ENCODE assay signal across 7 mouse cellular contexts in genomic region chr11:115722638-115723037, GRCm38 (mm10). TPM values are rescaled to one million over a fixed set of nuclear protein-coding genes. Genes with fewer than 3 reads are reported as not detected.
DNase-seq lines count a peak whose midpoint lies in the region; ATAC-seq and TF ChIP-seq lines count a peak whose summit lies in the region.

No protein-coding gene starts in this region.

- no peak overlapping the region for H3K4me3 ChIP-seq in cortical plate, adult 2 months (ENCODE audit: insufficient read depth, low read length)
- no peak overlapping the region for H3K4me3 ChIP-seq in midbrain, embryonic 14.5 days (replicated peaks; ENCODE audit: low read depth, low read length)
- H3K4me3 ChIP-seq in spleen, adult 2 months (ENCODE audit: extremely low read depth, insufficient read depth, insufficient read length): no peak overlapping the region

- H3K27ac ChIP-seq in cortical plate, adult 2 months (ENCODE audit: insufficient read depth, low read length): no peak overlapping the region
- no peak overlapping the region for H3K27ac ChIP-seq in midbrain, embryonic 14.5 days (replicated peaks; ENCODE audit: low read depth, low read length)
- no peak overlapping the region for H3K27ac ChIP-seq in spleen, adult 2 months (ENCODE audit: insufficient read depth, low read length)

- DNase-seq in adrenal gland, adult 2 months: peak; percentile 90
- DNase-seq in gastrocnemius, postnatal 14 days: peak; percentile 81
- DNase-seq in left cerebral cortex, postnatal 4 days: peak; percentile 76
- DNase-seq in midbrain, embryonic 14.5 days: peak; percentile 86
- peak in 1 of 2 experiments; percentile 78 for DNase-seq in spleen, adult 2 months (ENCODE audit: low read depth in 1 of 2, low spot score in 2 of 2)

- ATAC-seq in inflammation-experienced regulatory T-cells, adult 6 months: peak; percentile 54
- ATAC-seq in midbrain, embryonic 14.5 days (ENCODE audit: low FRiP score, low TSS enrichment): no peak

- H3K4me1 ChIP-seq in cortical plate, adult 2 months (ENCODE audit: control insufficient read depth, insufficient read depth, low read length): no peaks in the 10 kb centered on the region
- H3K4me1 ChIP-seq in midbrain, embryonic 14.5 days (ENCODE audit: control insufficient read depth, insufficient read depth, low read length): no peaks in the 10 kb centered on the region
- no peaks in the 10 kb centered on the region for H3K4me1 ChIP-seq in spleen, adult 2 months (ENCODE audit: control insufficient read depth, insufficient read depth, insufficient read length)

- no peak overlapping the region for H3K9ac ChIP-seq in midbrain, embryonic 14.5 days (replicated peaks; ENCODE audit: low read length)

- no peaks in the 10 kb centered on the region for H3K27me3 ChIP-seq in midbrain, embryonic 14.5 days (ENCODE audit: control insufficient read depth, insufficient read depth, low read length)
- H3K27me3 ChIP-seq in spleen, adult 2 months (ENCODE audit: control insufficient read depth, insufficient read depth, low read length): no peaks in the 10 kb centered on the region

- intact Hi-C loops in gastrocnemius, postnatal 14 days (cut with DNase I; ENCODE audit: low total_unique reads): loop anchor here (2.0 kb wide), 1 partner anchor 92 kb away; the partner anchor contains the start of gene Tsen54
- intact Hi-C loops in left cerebral cortex, postnatal 4 days (cut with DNase I): loop anchor here (2.0 kb wide), 1 partner anchor 92 kb away; the partner anchor contains the start of gene Tsen54

- peak; percentile 99 for TF ChIP-seq CTCF in cortical plate, adult 2 months (IDR thresholded peaks at IDR 0.05; ENCODE audit: extremely low read depth, insufficient read depth, low read length)
- peak; percentile 97 for TF ChIP-seq CTCF in spleen, adult 2 months (IDR thresholded peaks at IDR 0.05; ENCODE audit: extremely low read depth, insufficient read depth, insufficient read length, insufficient replicate concordance)

- no peaks in the 10 kb centered on the region for H3K9me3 ChIP-seq in midbrain, embryonic 14.5 days (ENCODE audit: control insufficient read depth, low read length)

- WGBS in midbrain, embryonic 14.5 days: 20% methylated on average over 14 of the region's 14 CpGs
- 20% methylated on average over 14 of the region's 14 CpGs for WGBS in spleen, adult 2 months

- H3K4me2 ChIP-seq in midbrain, embryonic 14.5 days (ENCODE audit: low read length): no peak overlapping the region

- H3K36me3 ChIP-seq in midbrain, embryonic 14.5 days (ENCODE audit: control insufficient read depth, insufficient read depth, low read length): no peaks in the 10 kb centered on the region
- no peaks in the 10 kb centered on the region for H3K36me3 ChIP-seq in spleen, adult 2 months (ENCODE audit: control insufficient read depth, insufficient read depth, low read length)

- TF ChIP-seq POLR2A in cortical plate, adult 2 months (IDR thresholded peaks at IDR 0.05; ENCODE audit: extremely low read depth, insufficient read depth, low read length): no peak
- no peak for TF ChIP-seq POLR2A in spleen, adult 2 months (IDR thresholded peaks at IDR 0.05; ENCODE audit: low read depth, low read length)

RNA-seq across cellular contexts. Expression of gene Grb2, which starts 14.2 kb away (rescaled TPM):
- total RNA-seq in adrenal gland, adult 2 months (2021): 100 to 1,000 TPM; 136 to 162 TPM
- polyA plus RNA-seq in adrenal gland, adult 2 months (2012; rRNA removed): 41.2 and 50.8 TPM in 2 replicates
- polyA plus RNA-seq in cortical plate, adult 2 months (2012; rRNA removed): 106 and 110 TPM in 2 replicates
- total RNA-seq in gastrocnemius, postnatal 14 days (2021): 10 to 100 TPM; 76.5 to 93.9 TPM
- 10 to 100 TPM; 31.7 to 35.5 (median 33.8) TPM for polyA plus RNA-seq in inflammation-experienced regulatory T-cells, adult 6 months (2017; shearing (Covaris generic))
- 100 to 1,000 TPM; 218 to 220 TPM for total RNA-seq in left cerebral cortex, postnatal 4 days (2021)
- polyA plus RNA-seq in midbrain, embryonic 14.5 days (2014; fragmentation: Nextera tagmentation; extraction: Ambion mirVana): 113 and 135 TPM in 2 replicates
- polyA plus RNA-seq in spleen, adult 2 months (2012; rRNA removed): 74.4 and 74.7 TPM in 2 replicates

RNA-seq across cellular contexts. Expression of gene Tmem94, which starts 42.6 kb away (rescaled TPM):
- 10 to 100 TPM; 70.6 to 85.9 TPM for total RNA-seq in adrenal gland, adult 2 months (2021)
- 158 and 165 TPM in 2 replicates for polyA plus RNA-seq in adrenal gland, adult 2 months (2012; rRNA removed)
- 44.8 and 45.7 TPM in 2 replicates for polyA plus RNA-seq in cortical plate, adult 2 months (2012; rRNA removed)
- 10 to 100 TPM; 52.7 to 61.5 TPM for total RNA-seq in gastrocnemius, postnatal 14 days (2021)
- polyA plus RNA-seq in inflammation-experienced regulatory T-cells, adult 6 months (2017; shearing (Covaris generic)): 10 to 100 TPM; 10.6 to 12.7 (median 11.5) TPM
- total RNA-seq in left cerebral cortex, postnatal 4 days (2021): 10 to 100 TPM; 37.3 to 44.1 TPM
- polyA plus RNA-seq in midbrain, embryonic 14.5 days (2014; fragmentation: Nextera tagmentation; extraction: Ambion mirVana): 15.2 and 20.9 TPM in 2 replicates
- 42.0 and 56.3 TPM in 2 replicates for polyA plus RNA-seq in spleen, adult 2 months (2012; rRNA removed)
